Mouse (Mus musculus) pancreas, adult 10 weeks (tissue): ENCODE results near the gene Gm11562. TPM values are rescaled to one million over a fixed set of nuclear protein-coding genes. Genes with fewer than 3 reads are reported as not detected.

ENCODE experiments used
- polyA plus RNA-seq: library from polyadenylated mRNA; stranded (reverse); fragments of 350-450 nt; fragmentation: Illumina TruSeq; extraction: RNeasy Lipid Tissue Mini Kit (QIAGEN cat#74804); gene quantifications from one replicate; pipeline ENCODE4 v1.2.3, GENCODE M21; 2015; ENCODE audit warnings: low read depth, low replicate concordance; ENCODE audit not compliant: insufficient read depth

Gene Gm11562
- not detected for polyA plus RNA-seq

GRCm38 (mm10) chr11:99620335-99620734, at the start of gene Gm11562:
Gm11562 (minus strand) TSS chr11:99620435.

GRCm38 (mm10) chr11:99665860-99666259, 45.6 kb upstream of the Gm11562 start, which contains the start of gene Krtap4-6:
Krtap4-6 (minus strand) TSS chr11:99665960.

DNA sequence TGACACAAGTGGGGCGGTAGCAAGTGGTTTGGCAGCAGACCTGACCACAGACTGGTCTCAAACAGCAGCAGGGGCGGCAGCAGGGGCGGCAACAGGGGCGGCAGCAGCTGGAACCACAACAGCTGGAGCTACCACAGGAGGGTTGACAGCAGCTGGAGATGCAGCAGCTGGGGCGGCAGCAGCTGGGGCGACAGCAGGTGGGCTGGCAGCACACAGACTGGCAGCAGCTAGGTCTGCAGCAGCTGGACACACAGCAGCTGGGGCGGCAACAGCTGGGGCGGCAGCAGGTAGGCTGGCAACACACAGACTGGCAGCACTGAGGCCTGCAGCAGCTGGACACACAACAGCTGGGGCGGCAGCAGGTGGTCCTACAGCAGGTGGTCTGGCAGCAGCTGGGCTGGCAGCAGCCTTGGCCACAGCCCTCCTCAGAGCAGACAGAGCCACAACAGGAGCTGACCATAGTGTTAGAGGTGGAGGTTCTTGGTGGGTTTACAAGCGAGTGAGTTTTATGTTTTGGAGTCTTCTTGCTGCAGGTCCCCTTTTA, 38.3 kb upstream of the Gm11562 start, which contains the start of gene Gm11563:
Gene Gm11563 (minus strand): TSS at position 494 of the 544 bp plus-strand sequence.

DNA sequence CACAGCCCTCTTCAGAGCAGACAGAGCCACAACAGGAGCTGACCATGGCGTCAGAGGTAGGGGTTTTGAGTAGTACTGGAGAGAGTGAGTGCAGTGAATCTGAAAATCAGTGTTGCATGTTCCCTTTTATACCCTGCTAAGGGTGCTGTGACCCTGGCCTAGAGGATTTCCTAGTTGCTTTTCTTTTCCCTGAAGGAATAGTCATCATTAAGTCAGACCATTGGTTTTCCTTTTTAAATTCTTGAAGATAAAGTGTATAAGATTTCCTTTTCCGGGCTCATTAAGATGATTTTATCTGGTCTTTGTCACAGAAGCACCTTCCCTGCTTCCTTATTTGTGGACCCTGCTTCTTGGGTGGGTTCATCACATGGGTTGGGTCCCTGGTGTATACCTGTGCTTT, 29.9 kb upstream of the Gm11562 start, which contains the start of gene Gm11555:
Gene Gm11555 (minus strand): TSS at position 101 of the 400 bp plus-strand sequence.

DNA sequence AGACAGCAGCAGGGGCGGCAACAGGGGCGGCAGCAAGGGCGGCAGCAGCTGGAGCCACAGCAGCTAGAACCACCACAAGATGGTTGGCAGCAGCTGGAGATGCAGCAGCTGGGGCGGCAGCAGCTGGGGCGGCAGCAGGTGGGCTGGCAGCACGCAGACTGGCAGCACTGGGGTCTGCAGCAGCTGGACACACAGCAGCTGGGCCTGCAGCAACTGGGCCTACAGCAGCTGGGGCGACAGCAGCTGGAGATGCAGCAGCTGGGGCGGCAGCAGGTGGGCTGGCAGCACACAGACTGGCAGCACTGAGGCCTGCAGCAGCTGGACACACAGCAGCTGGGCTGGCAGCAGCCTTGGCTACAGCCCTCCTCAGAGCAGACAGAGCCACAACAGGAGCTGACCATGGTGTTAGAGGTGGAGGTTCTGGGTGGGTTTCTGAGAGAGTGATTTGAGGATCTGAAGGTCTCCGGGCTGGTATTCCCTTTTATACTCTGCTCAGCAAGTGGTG, 23.5 kb upstream of the Gm11562 start, which contains the start of gene Krtap4-7:
Gene Krtap4-7 (minus strand): TSS at position 455 of the 505 bp plus-strand sequence.

DNA sequence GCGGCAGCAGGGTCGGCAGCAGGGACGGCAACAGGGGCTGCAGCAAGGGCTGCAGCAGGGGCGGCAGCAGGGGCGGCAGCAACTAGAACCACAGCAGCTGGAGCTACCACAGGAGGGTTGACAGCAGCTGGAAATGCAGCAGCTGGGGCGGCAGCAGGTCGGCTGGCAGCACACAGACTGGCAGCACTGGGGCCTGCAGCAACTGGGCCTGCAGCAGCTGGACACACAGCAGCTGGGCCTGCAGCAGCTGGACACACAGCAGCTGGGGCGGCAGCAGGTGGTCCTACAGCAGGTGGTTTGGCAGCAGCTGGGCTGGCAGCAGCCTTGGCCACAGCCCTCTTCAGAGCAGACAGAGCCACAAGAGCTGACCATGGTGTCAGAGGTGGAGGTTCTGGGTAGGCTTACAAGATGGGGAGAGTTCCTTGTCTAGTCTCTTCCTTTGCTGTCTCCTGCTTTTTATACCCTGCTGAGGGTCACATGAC, 14.5 kb upstream of the Gm11562 start, which contains the start of gene Krtap4-2:
Gene Krtap4-2 (minus strand): TSS at position 432 of the 482 bp plus-strand sequence.

GRCm38 (mm10) chr11:99628138-99628537, 7.9 kb upstream of the Gm11562 start, which contains the start of gene Krtap4-1:
Krtap4-1 (minus strand) TSS chr11:99628238.

DNA sequence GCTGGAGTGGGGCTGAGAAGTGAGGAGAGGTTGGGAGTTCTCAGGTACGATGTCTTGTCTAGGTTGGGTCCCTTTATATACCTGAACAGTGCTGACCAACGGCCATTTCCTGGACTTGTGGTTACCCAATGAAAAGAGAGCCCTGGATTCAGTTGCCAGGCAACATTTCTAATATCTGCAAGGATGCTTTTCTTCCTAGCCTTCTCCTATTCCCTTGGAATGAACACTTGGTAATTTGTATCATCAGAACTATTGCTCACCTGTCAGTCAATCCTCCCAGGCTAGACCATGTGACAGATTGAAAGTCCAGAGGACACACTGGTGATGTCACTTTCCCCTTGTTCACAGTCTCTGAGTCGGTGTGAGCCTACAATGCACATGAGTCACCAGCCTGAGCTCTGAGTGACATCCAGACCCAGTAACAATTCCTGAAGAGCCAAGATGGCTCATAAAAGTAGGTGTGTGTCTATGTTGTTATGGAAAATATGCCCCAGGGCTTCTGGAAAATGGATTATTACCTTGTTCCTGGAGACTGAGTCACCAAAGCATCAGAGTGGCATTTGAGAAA, 5.4 kb downstream of the Gm11562 start, which contains the start of gene Krtap2-4:
Gene Krtap2-4 (minus strand): TSS at position 51 of the 568 bp plus-strand sequence.

GRCm38 (mm10) chr11:99610089-99610488, 10.1 kb downstream of the Gm11562 start, which contains the start of gene Gm11937:
Gm11937 (minus strand) TSS chr11:99610189.

DNA sequence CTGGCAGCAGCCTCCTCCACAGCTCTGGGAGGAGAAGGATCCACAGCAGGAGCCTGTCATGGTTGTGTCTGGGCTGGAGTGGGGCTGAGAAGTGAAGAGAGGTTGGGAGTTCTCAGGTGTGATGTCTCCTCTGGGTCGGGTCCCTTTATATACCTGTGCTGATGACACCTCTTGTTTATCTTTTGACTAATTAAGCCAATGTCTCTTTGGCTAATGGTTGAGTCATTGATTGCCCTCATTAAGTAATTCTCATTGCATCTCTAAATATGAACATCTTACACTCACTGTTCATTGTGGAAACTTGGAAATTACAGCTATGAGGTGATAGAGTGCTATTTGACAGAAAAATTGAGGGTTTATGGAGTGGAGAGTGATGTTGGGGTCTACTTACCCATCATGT, 17.0 kb downstream of the Gm11562 start, which contains the start of gene Gm11938:
Gene Gm11938 (minus strand): TSS at position 101 of the 400 bp plus-strand sequence.

GRCm38 (mm10) chr11:99597742-99598141, 22.5 kb downstream of the Gm11562 start, which contains the start of gene Krtap9-3:
Krtap9-3 (minus strand) TSS chr11:99598105.

GRCm38 (mm10) chr11:99590981-99591380, 29.3 kb downstream of the Gm11562 start, which contains the start of gene Krtap1-3:
Krtap1-3 (minus strand) TSS chr11:99591339.

DNA sequence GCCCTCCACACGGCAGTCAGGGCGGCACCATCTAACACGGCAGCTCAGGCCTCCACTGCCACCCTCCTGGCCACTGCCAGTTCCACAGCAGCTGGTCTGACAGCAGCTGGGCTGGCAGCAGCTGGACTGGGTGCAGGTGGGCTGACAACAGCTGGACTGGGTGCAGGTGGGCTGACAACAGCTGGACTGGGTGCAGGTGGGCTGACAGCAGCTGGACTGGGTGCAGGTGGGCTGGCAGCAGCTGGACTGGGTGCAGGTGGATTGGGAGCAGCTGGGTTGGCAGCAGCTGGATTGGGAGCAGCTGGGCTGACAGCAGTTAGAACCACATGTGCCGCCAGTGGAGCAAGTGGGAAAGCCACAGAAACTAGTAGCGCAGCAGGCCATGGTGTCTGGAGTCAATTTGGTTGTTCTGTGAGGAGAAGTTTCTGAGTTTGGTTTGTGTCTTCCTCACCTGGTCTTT, 37.0 kb downstream of the Gm11562 start, which contains the start of gene Krtap1-4:
Gene Krtap1-4 (minus strand): TSS at position 410 of the 460 bp plus-strand sequence.

DNA sequence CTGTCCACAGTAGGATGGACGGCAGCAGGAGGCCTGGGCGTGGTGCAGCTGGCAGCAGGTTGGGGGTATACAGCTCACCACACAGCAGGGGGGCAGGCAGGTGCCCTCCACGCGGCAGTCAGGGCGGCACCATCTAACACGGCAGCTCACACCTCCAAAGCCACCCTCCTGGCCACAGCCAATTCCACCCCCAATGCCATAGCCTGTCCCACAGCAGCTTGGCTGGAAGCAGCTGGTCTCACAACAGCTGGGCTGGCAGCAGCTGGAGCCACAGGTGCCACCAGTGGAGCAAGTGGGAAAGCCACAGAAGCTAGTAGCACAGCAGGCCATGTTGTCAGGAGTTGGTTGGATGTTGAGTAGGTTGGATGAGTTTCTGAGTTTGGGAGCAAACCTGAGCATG, 39.6 kb downstream of the Gm11562 start, which contains the start of gene Krtap1-5:
Gene Krtap1-5 (minus strand): TSS at position 381 of the 400 bp plus-strand sequence.

Other genes starting within 250 kb of the Gm11562 start
- not detected for gene Krt28, start 245.5 kb downstream of the Gm11562 start, polyA plus RNA-seq
- 3.7 TPM for gene Krt10, start 231.1 kb downstream of the Gm11562 start, polyA plus RNA-seq
- gene Krt12, start 198.2 kb downstream of the Gm11562 start, polyA plus RNA-seq, result not detected
- gene Krt20, start 182.3 kb downstream of the Gm11562 start, polyA plus RNA-seq, result not detected
- 2.0 TPM for gene Krt23, start 127.3 kb downstream of the Gm11562 start, polyA plus RNA-seq
- not detected for gene Krt39, start 99.1 kb downstream of the Gm11562 start, polyA plus RNA-seq
- not detected for gene Krt40, start 77.3 kb downstream of the Gm11562 start, polyA plus RNA-seq
- not detected for gene Krtap3-3, start 69.6 kb downstream of the Gm11562 start, polyA plus RNA-seq
- not detected for gene Krtap3-2, start 63.6 kb downstream of the Gm11562 start, polyA plus RNA-seq
- not detected for gene Gm11939, start 61.0 kb downstream of the Gm11562 start, polyA plus RNA-seq
- gene Krtap3-1, start 53.8 kb downstream of the Gm11562 start, polyA plus RNA-seq, result not detected
- not detected for gene Krtap1-5, start 39.4 kb downstream of the Gm11562 start, polyA plus RNA-seq
- gene Krtap1-4, start 36.8 kb downstream of the Gm11562 start, polyA plus RNA-seq, result not detected
- gene Krtap1-3, start 29.1 kb downstream of the Gm11562 start, polyA plus RNA-seq, result not detected
- not detected for gene Krtap9-3, start 22.3 kb downstream of the Gm11562 start, polyA plus RNA-seq
- not detected for gene Gm11938, start 17.1 kb downstream of the Gm11562 start, polyA plus RNA-seq
- gene Gm11937, start 10.2 kb downstream of the Gm11562 start, polyA plus RNA-seq, result not detected
- not detected for gene Krtap2-4, start 5.6 kb downstream of the Gm11562 start, polyA plus RNA-seq
- gene Krtap4-1, start 7.8 kb upstream of the Gm11562 start, polyA plus RNA-seq, result not detected
- gene Krtap4-2, start 14.6 kb upstream of the Gm11562 start, polyA plus RNA-seq, result not detected
- not detected for gene Krtap4-7, start 23.7 kb upstream of the Gm11562 start, polyA plus RNA-seq
- not detected for gene Gm11555, start 29.8 kb upstream of the Gm11562 start, polyA plus RNA-seq
- not detected for gene Gm11563, start 38.5 kb upstream of the Gm11562 start, polyA plus RNA-seq
- gene Krtap4-6, start 45.5 kb upstream of the Gm11562 start, polyA plus RNA-seq, result not detected
- not detected for gene Gm14190, start 70.3 kb upstream of the Gm11562 start, polyA plus RNA-seq
- not detected for gene Gm14180, start 113.9 kb upstream of the Gm11562 start, polyA plus RNA-seq
- gene Gm11595, start 152.5 kb upstream of the Gm11562 start, polyA plus RNA-seq, result not detected
- gene Krtap4-8, start 160.3 kb upstream of the Gm11562 start, polyA plus RNA-seq, result not detected
- not detected for gene Krtap4-9, start 164.8 kb upstream of the Gm11562 start, polyA plus RNA-seq
- gene Gm11596, start 173.0 kb upstream of the Gm11562 start, polyA plus RNA-seq, result not detected
- not detected for gene Gm11569, start 178.5 kb upstream of the Gm11562 start, polyA plus RNA-seq
- gene Gm11554, start 184.0 kb upstream of the Gm11562 start, polyA plus RNA-seq, result not detected
- gene Krtap4-13, start 189.5 kb upstream of the Gm11562 start, polyA plus RNA-seq, result not detected
- not detected for gene Gm11564, start 195.2 kb upstream of the Gm11562 start, polyA plus RNA-seq
- gene 2300003K06Rik, start 217.6 kb upstream of the Gm11562 start, polyA plus RNA-seq, result not detected
- not detected for gene Krtap4-16, start 231.2 kb upstream of the Gm11562 start, polyA plus RNA-seq
- not detected for gene Gm11568, start 237.5 kb upstream of the Gm11562 start, polyA plus RNA-seq
- not detected for gene Gm11559, start 244.0 kb upstream of the Gm11562 start, polyA plus RNA-seq